Mouse (Mus musculus): ENCODE results near the gene Amotl2. TPM values are rescaled to one million over a fixed set of nuclear protein-coding genes. Genes with fewer than 3 reads are reported as not detected.
A peak's percentile ranks its signal among the peaks of the same experiment; 100 is the strongest.

Gene Amotl2
- polyA plus RNA-seq, 1 experiment: 67.2 TPM

- TF ChIP-seq CEBPB (IDR thresholded peaks at IDR 0.05; ENCODE audit: insufficient read depth, poor library complexity, severe bottlenecking) (no peak), POLR2AphosphoS2 (IDR thresholded peaks at IDR 0.05; ENCODE audit: insufficient read length, low read depth) (peak; percentile 15)
- Histone ChIP-seq H3K4me3 (no peak overlapping the region), H3K79me2 (ENCODE audit: control insufficient read depth, insufficient read depth) (peaks cover 20% of the 10 kb centered on the region), H3ac (ENCODE audit: control insufficient read depth, insufficient read length) (no peak overlapping the region), H3K36me3 (ENCODE audit: control insufficient read depth, insufficient read depth) (peaks cover 62% of the 10 kb centered on the region), H3K4me2 (ENCODE audit: low read depth) (no peak overlapping the region), H3K27me3 (ENCODE audit: control insufficient read depth, insufficient read depth, insufficient read length) (no peaks in the 10 kb centered on the region)
Measured at GRCm38 (mm10) chr9:102727662-102728468, 11.4 kb downstream of the Amotl2 start.

- TF ChIP-seq TCF12 (IDR thresholded peaks at IDR 0.05; ENCODE audit: insufficient read depth, poor library complexity, severe bottlenecking): no peak
- no peak for TF ChIP-seq MYOG (IDR thresholded peaks at IDR 0.05; ENCODE audit: control insufficient read depth in 1 of 3, insufficient read depth in 1 of 3, insufficient read length in 2 of 3, low read depth in 2 of 3)
- no peak for TF ChIP-seq E2F4 (IDR thresholded peaks at IDR 0.05; ENCODE audit: insufficient read depth)
- TF ChIP-seq USF1 (IDR thresholded peaks at IDR 0.05; ENCODE audit: low read depth): no peak
- no peak for TF ChIP-seq MYOD1 (IDR thresholded peaks at IDR 0.05; ENCODE audit: control insufficient read depth in 1 of 3, insufficient read length in 2 of 3, low read depth in 2 of 3)
- TF ChIP-seq TCF3 (IDR thresholded peaks at IDR 0.05; ENCODE audit: insufficient read length, low read depth): no peak
- TF ChIP-seq CEBPB (IDR thresholded peaks at IDR 0.05; ENCODE audit: insufficient read depth, poor library complexity, severe bottlenecking): no peak
- TF ChIP-seq SRF (IDR thresholded peaks at IDR 0.05; ENCODE audit: control insufficient read depth, insufficient read length, low read depth): no peak
- no peak for TF ChIP-seq REST (IDR thresholded peaks at IDR 0.05; ENCODE audit: insufficient read depth, insufficient read length)
- no peak for TF ChIP-seq MAX (IDR thresholded peaks at IDR 0.05; ENCODE audit: low read depth)
- peak; percentile 16 for TF ChIP-seq POLR2A (IDR thresholded peaks at IDR 0.05; ENCODE audit: insufficient read length, low read depth)
- TF ChIP-seq POLR2AphosphoS2 (IDR thresholded peaks at IDR 0.05; ENCODE audit: insufficient read length, low read depth): peak; percentile 71
- peaks cover 16% of the 10 kb centered on the region for H3K79me2 ChIP-seq (ENCODE audit: control insufficient read depth, insufficient read depth)
- no peak overlapping the region for H3K4me3 ChIP-seq
- H3K27me3 ChIP-seq (ENCODE audit: control insufficient read depth, insufficient read depth, insufficient read length): no peaks in the 10 kb centered on the region
- no peak overlapping the region for H3ac ChIP-seq (ENCODE audit: control insufficient read depth, insufficient read length)
- H3K4me2 ChIP-seq (ENCODE audit: low read depth): no peak overlapping the region
- peaks cover 63% of the 10 kb centered on the region for H3K36me3 ChIP-seq (ENCODE audit: control insufficient read depth, insufficient read depth)
Measured at GRCm38 (mm10) chr9:102728469-102728747, 11.9 kb downstream of the Amotl2 start.

GRCm38 (mm10) chr9:102729093-102729845, 12.8 kb downstream of the Amotl2 start:
- Histone ChIP-seq H3K4me3 (no peak overlapping the region), H3K4me2 (ENCODE audit: low read depth) (peak overlapping the region; percentile 8), H3K27me3 (ENCODE audit: control insufficient read depth, insufficient read depth, insufficient read length) (no peaks in the 10 kb centered on the region), H3ac (ENCODE audit: control insufficient read depth, insufficient read length) (no peak overlapping the region), H3K79me2 (ENCODE audit: control insufficient read depth, insufficient read depth) (peaks cover 16% of the 10 kb centered on the region), H3K36me3 (ENCODE audit: control insufficient read depth, insufficient read depth) (peaks cover 68% of the 10 kb centered on the region)
- TF ChIP-seq POLR2AphosphoS2 (IDR thresholded peaks at IDR 0.05; ENCODE audit: insufficient read length, low read depth) (peak; percentile 38), USF1 (IDR thresholded peaks at IDR 0.05; ENCODE audit: low read depth) (no peak), MYOG (IDR thresholded peaks at IDR 0.05; ENCODE audit: control insufficient read depth in 1 of 3, insufficient read depth in 1 of 3, insufficient read length in 2 of 3, low read depth in 2 of 3) (peak in 2 of 3 experiments; percentile 56 to 82), SRF (IDR thresholded peaks at IDR 0.05; ENCODE audit: control insufficient read depth, insufficient read length, low read depth) (no peak), MAX (IDR thresholded peaks at IDR 0.05; ENCODE audit: low read depth) (no peak), TCF3 (IDR thresholded peaks at IDR 0.05; ENCODE audit: insufficient read length, low read depth) (no peak), E2F4 (IDR thresholded peaks at IDR 0.05; ENCODE audit: insufficient read depth) (no peak), TCF12 (IDR thresholded peaks at IDR 0.05; ENCODE audit: insufficient read depth, poor library complexity, severe bottlenecking) (no peak), MYOD1 (IDR thresholded peaks at IDR 0.05; ENCODE audit: control insufficient read depth in 1 of 3, insufficient read length in 2 of 3, low read depth in 2 of 3) (peak in 2 of 3 experiments; percentile 48 to 68), POLR2A (IDR thresholded peaks at IDR 0.05; ENCODE audit: insufficient read length, low read depth) (peak; percentile 62), CEBPB (IDR thresholded peaks at IDR 0.05; ENCODE audit: insufficient read depth, poor library complexity, severe bottlenecking) (no peak), REST (IDR thresholded peaks at IDR 0.05; ENCODE audit: insufficient read depth, insufficient read length) (no peak)

- Histone ChIP-seq H3K4me2 (ENCODE audit: low read depth) (peak overlapping the region; percentile 8), H3K27me3 (ENCODE audit: control insufficient read depth, insufficient read depth, insufficient read length) (no peaks in the 10 kb centered on the region), H3K79me2 (ENCODE audit: control insufficient read depth, insufficient read depth) (peaks cover 16% of the 10 kb centered on the region), H3ac (ENCODE audit: control insufficient read depth, insufficient read length) (no peak overlapping the region), H3K4me3 (no peak overlapping the region), H3K36me3 (ENCODE audit: control insufficient read depth, insufficient read depth) (peaks cover 62% of the 10 kb centered on the region)
- TF ChIP-seq CEBPB (IDR thresholded peaks at IDR 0.05; ENCODE audit: insufficient read depth, poor library complexity, severe bottlenecking) (no peak), POLR2AphosphoS2 (IDR thresholded peaks at IDR 0.05; ENCODE audit: insufficient read length, low read depth) (peak; percentile 13)
Measured at GRCm38 (mm10) chr9:102729876-102730413, 13.5 kb downstream of the Amotl2 start.

- Histone ChIP-seq H3K27me3 (ENCODE audit: control insufficient read depth, insufficient read depth, insufficient read length) (no peaks in the 10 kb centered on the region), H3K4me2 (ENCODE audit: low read depth) (peak overlapping the region; percentile 46), H3K4me3 (no peak overlapping the region), H3ac (ENCODE audit: control insufficient read depth, insufficient read length) (no peak overlapping the region), H3K79me2 (ENCODE audit: control insufficient read depth, insufficient read depth) (peaks cover 16% of the 10 kb centered on the region), H3K36me3 (ENCODE audit: control insufficient read depth, insufficient read depth) (peaks cover 60% of the 10 kb centered on the region)
- TF ChIP-seq E2F4 (IDR thresholded peaks at IDR 0.05; ENCODE audit: insufficient read depth): no peak
- TF ChIP-seq REST (IDR thresholded peaks at IDR 0.05; ENCODE audit: insufficient read depth, insufficient read length): no peak
- no peak for TF ChIP-seq POLR2AphosphoS2 (IDR thresholded peaks at IDR 0.05; ENCODE audit: insufficient read length, low read depth)
- TF ChIP-seq MAX (IDR thresholded peaks at IDR 0.05; ENCODE audit: low read depth): no peak
- no peak for TF ChIP-seq TCF12 (IDR thresholded peaks at IDR 0.05; ENCODE audit: insufficient read depth, poor library complexity, severe bottlenecking)
- no peak for TF ChIP-seq USF1 (IDR thresholded peaks at IDR 0.05; ENCODE audit: low read depth)
- TF ChIP-seq TCF3 (IDR thresholded peaks at IDR 0.05; ENCODE audit: insufficient read length, low read depth): no peak
- no peak for TF ChIP-seq SRF (IDR thresholded peaks at IDR 0.05; ENCODE audit: control insufficient read depth, insufficient read length, low read depth)
- TF ChIP-seq CEBPB (IDR thresholded peaks at IDR 0.05; ENCODE audit: insufficient read depth, poor library complexity, severe bottlenecking): no peak
- peak; percentile 48 for TF ChIP-seq POLR2A (IDR thresholded peaks at IDR 0.05; ENCODE audit: insufficient read length, low read depth)
- TF ChIP-seq MYOG (IDR thresholded peaks at IDR 0.05; ENCODE audit: control insufficient read depth in 1 of 3, insufficient read depth in 1 of 3, insufficient read length in 2 of 3, low read depth in 2 of 3): peak in 1 of 3 experiments; percentile 38
- TF ChIP-seq MYOD1 (IDR thresholded peaks at IDR 0.05; ENCODE audit: control insufficient read depth in 1 of 3, insufficient read length in 2 of 3, low read depth in 2 of 3): peak in 1 of 3 experiments; percentile 41
Measured at GRCm38 (mm10) chr9:102731044-102731471, 14.6 kb downstream of the Amotl2 start.

Measured in myocyte (in vitro differentiated cells).